Mouse (Mus musculus) hindlimb bud, embryonic 11.5 days (tissue): ENCODE data around the gene Dock2.

Experiments
- DNase-seq: peaks from one replicate; pipeline ENCODE4 v3.0.0-alpha.2; 2012; ENCODE audit warnings: low read depth, low spot score; ENCODE audit errors: extremely low spot score

The Dock2 gene

GRCm38 (mm10) chr11:34372224-34372623, 411.5 kb downstream of the Dock2 start:
- no peak for DNase-seq

- DNase-seq = no peak
Observed at GRCm38 (mm10) chr11:34356109-34356508, 427.6 kb downstream of the Dock2 start.

GRCm38 (mm10) chr11:34355406-34355805, 428.3 kb downstream of the Dock2 start:
- no peak for DNase-seq

- no peak for DNase-seq
Observed at GRCm38 (mm10) chr11:34349453-34350056, 434.1 kb downstream of the Dock2 start.

- no peak for DNase-seq
Observed at GRCm38 (mm10) chr11:34348287-34348918, 435.3 kb downstream of the Dock2 start.

GRCm38 (mm10) chr11:34344310-34344709, 439.4 kb downstream of the Dock2 start:
- DNase-seq = no peak

GRCm38 (mm10) chr11:34343742-34344307, 439.9 kb downstream of the Dock2 start:
- no peak for DNase-seq

GRCm38 (mm10) chr11:34339693-34340092, 444.0 kb downstream of the Dock2 start:
- no peak for DNase-seq

- no peak for DNase-seq
Observed at GRCm38 (mm10) chr11:34337907-34338306, 445.8 kb downstream of the Dock2 start.

- DNase-seq = no peak
Observed at GRCm38 (mm10) chr11:34332344-34333031, 451.2 kb downstream of the Dock2 start.

GRCm38 (mm10) chr11:34323664-34324063, 460.0 kb downstream of the Dock2 start:
- DNase-seq = no peak

- DNase-seq = no peak
Observed at GRCm38 (mm10) chr11:34319282-34319681, 464.4 kb downstream of the Dock2 start.

- DNase-seq = no peak
Observed at GRCm38 (mm10) chr11:34317001-34317400, 466.7 kb downstream of the Dock2 start.

GRCm38 (mm10) chr11:34316176-34316575, 467.5 kb downstream of the Dock2 start:
- no peak for DNase-seq

GRCm38 (mm10) chr11:34315383-34315782, 468.3 kb downstream of the Dock2 start:
- DNase-seq = no peak

- peak; percentile 31 for DNase-seq
Observed at GRCm38 (mm10) chr11:34314534-34315379, 468.9 kb downstream of the Dock2 start, which contains the start of gene Fam196b. Fam196b (plus strand) TSS chr11:34314822.

GRCm38 (mm10) chr11:34312208-34312607, 471.5 kb downstream of the Dock2 start:
- no peak for DNase-seq

GRCm38 (mm10) chr11:34311717-34312116, 472.0 kb downstream of the Dock2 start:
- no peak for DNase-seq

- no peak for DNase-seq
Observed at GRCm38 (mm10) chr11:34309360-34309759, 474.3 kb downstream of the Dock2 start.

GRCm38 (mm10) chr11:34308731-34309130, 475.0 kb downstream of the Dock2 start:
- no peak for DNase-seq

- no peak for DNase-seq
Observed at GRCm38 (mm10) chr11:34306231-34306630, 477.5 kb downstream of the Dock2 start.
